ENCODE assay signal across 15 mouse cellular contexts in the genomic region with DNA sequence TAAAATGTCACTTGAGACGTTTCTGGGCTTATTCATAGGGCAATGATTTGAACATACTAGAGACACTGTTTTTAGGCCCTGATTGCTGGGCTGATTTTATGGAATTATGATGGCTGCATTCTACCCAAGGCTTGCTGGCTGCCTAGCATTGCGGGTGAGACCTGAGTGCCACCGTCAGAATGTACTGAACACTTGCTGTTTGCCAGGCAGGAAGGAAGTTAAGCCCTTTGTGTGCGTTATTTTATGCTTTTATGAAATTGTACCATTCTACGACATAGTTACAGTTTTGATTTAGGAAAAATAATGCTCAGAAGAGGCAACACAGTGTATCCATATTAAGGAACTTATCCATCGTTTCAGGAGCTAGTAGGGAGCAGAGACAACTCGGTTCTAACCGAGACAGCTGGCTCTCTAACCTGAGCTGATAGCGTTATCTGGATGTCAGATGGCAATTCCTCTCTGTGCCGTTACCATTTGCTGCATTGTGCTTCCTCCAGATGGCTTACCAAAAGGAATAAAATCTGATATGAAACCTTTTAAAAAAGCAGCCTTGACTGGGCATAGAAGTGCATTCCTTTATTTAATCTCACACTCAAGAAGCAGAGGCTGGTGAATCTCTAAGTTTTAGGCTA.
A peak's percentile ranks its signal among the peaks of the same experiment; 100 is the strongest.
DNase-seq lines count a peak whose midpoint lies in the region.
"Had no signal": no experiment of that assay in that cellular context is flagged by ENCODE, and none has a peak within 500 bp of the region (broad histone marks: within the 10 kb centered on the region; RNA-seq: fewer than 3 reads in every experiment).

No protein-coding gene starts in this region.

- peak; percentile 10 to 49 for DNase-seq in layer of hippocampus, adult 18-20 months (ENCODE audit: low spot score in 2 of 2)
- DNase-seq in layer of hippocampus, adult 9-10 months (ENCODE audit: low spot score), result no peak
- DNase-seq in thymus, postnatal 14 days, result peak; percentile 48
- DNase-seq in thymus, postnatal 36 days, result no peak
- DNase-seq in induced T-regulatory cell, adult 2 months (ENCODE audit: low read depth), result peak; percentile 61
- peak; percentile 40 for DNase-seq in thymus, postnatal 4 days
- no peak for DNase-seq in embryo, embryonic 9.5 days (ENCODE audit: extremely low spot score)
- DNase-seq in c-Kit-positive CD71-positive TER-119-positive erythroid progenitor cells, embryonic 14.5 days (ENCODE audit: low spot score), result no peak
- DNase-seq: adrenal gland, postnatal 36 days; B cell, adult 2 months; gastrocnemius, postnatal 10 days; kidney, adult 11 months; kidney, postnatal 14 days; lung, embryonic 14.5 days; right cerebral cortex, postnatal 4 days had no signal

Comparison
In these comparisons a context has a peak if more than half of its experiments do, and no peak if none do; other contexts are left out.
1. DNase-seq: peak in layer of hippocampus, adult 18-20 months (2 of 2), thymus, postnatal 14 days (single experiment), induced T-regulatory cell, adult 2 months (single experiment) and thymus, postnatal 4 days (single experiment); none in layer of hippocampus, adult 9-10 months (single experiment), thymus, postnatal 36 days (0 of 2), embryo, embryonic 9.5 days (single experiment) and c-Kit-positive CD71-positive TER-119-positive erythroid progenitor cells, embryonic 14.5 days (single experiment).